Mouse (Mus musculus): Measurements from ENCODE around the gene 1700012B07Rik. TPM values are rescaled to one million over a fixed set of nuclear protein-coding genes. Genes with fewer than 3 reads are reported as not detected.
A peak's percentile ranks its signal among the peaks of the same experiment; 100 is the strongest.

Gene 1700012B07Rik
- total and polyA plus RNA-seq, 2 experiments from 2014 or later, result not detected

GRCm38 (mm10) chr11:109863194-109863746, 35.4 kb upstream of the 1700012B07Rik start:
- no peak overlapping the region for H3K27ac ChIP-seq
- no peak overlapping the region for H3K9ac ChIP-seq (replicated peaks; ENCODE audit: low read length)
- 0 out of 2 replicates have a peak, but pooled peaks have one; percentile 40 for ATAC-seq
- H3K4me3 ChIP-seq (ENCODE audit: low read length), result no peak overlapping the region
- no peaks in the 10 kb centered on the region for H3K27me3 ChIP-seq (ENCODE audit: insufficient read depth, low read length)
- H3K9me3 ChIP-seq (ENCODE audit: low read length), result no peaks in the 10 kb centered on the region
- H3K4me1 ChIP-seq (ENCODE audit: insufficient read depth, low read length), result no peaks in the 10 kb centered on the region
- WGBS, result 71% methylated on average over 9 of the region's 9 CpGs
- H3K36me3 ChIP-seq (ENCODE audit: insufficient read depth, low read length), result no peaks in the 10 kb centered on the region
- TF ChIP-seq CTCF (IDR thresholded peaks at IDR 0.05; ENCODE audit: low read depth), result peak; percentile 85
- DNase-seq (ENCODE audit: low spot score), result peak; percentile 80
- H3K4me2 ChIP-seq (ENCODE audit: low read depth, low read length), result no peak overlapping the region

- H3K4me2 ChIP-seq (ENCODE audit: low read depth, low read length), result no peak overlapping the region
- DNase-seq (ENCODE audit: low spot score) (peak; percentile 95), ATAC-seq (peak; percentile 71)
- H3K27ac ChIP-seq, result peak overlapping the region; percentile 5; the same call in 1 of the 2 replicates
- no peaks in the 10 kb centered on the region for H3K27me3 ChIP-seq (ENCODE audit: insufficient read depth, low read length)
- H3K36me3 ChIP-seq (ENCODE audit: insufficient read depth, low read length), result no peaks in the 10 kb centered on the region
- H3K9me3 ChIP-seq (ENCODE audit: low read length), result no peaks in the 10 kb centered on the region
- H3K9ac ChIP-seq (replicated peaks; ENCODE audit: low read length), result no peak overlapping the region
- WGBS, result 8% methylated on average over 10 of the region's 10 CpGs
- peak; percentile 99 for TF ChIP-seq CTCF (IDR thresholded peaks at IDR 0.05; ENCODE audit: low read depth)
- H3K4me3 ChIP-seq (ENCODE audit: low read length), result no peak overlapping the region
- no peaks in the 10 kb centered on the region for H3K4me1 ChIP-seq (ENCODE audit: insufficient read depth, low read length)
Measured at GRCm38 (mm10) chr11:109860508-109860907, 32.7 kb upstream of the 1700012B07Rik start.

- Histone ChIP-seq H3K9ac (replicated peaks; ENCODE audit: low read length) (no peak overlapping the region), H3K4me3 (ENCODE audit: low read length) (no peak overlapping the region), H3K9me3 (ENCODE audit: low read length) (no peaks in the 10 kb centered on the region), H3K4me1 (ENCODE audit: insufficient read depth, low read length) (no peaks in the 10 kb centered on the region), H3K27ac (peak overlapping the region; percentile 5; the same call in 1 of the 2 replicates), H3K27me3 (ENCODE audit: insufficient read depth, low read length) (no peaks in the 10 kb centered on the region), H3K4me2 (ENCODE audit: low read depth, low read length) (no peak overlapping the region), H3K36me3 (ENCODE audit: insufficient read depth, low read length) (no peaks in the 10 kb centered on the region)
- ATAC-seq (0 out of 2 replicates have a peak, but pooled peaks have one; percentile 18), DNase-seq (ENCODE audit: low spot score) (no peak)
- no peak for TF ChIP-seq CTCF (IDR thresholded peaks at IDR 0.05; ENCODE audit: low read depth)
- WGBS, result 69% methylated on average over 14 of the region's 14 CpGs
Measured at GRCm38 (mm10) chr11:109859939-109860469, 32.2 kb upstream of the 1700012B07Rik start.

GRCm38 (mm10) chr11:109859441-109859840, 31.6 kb upstream of the 1700012B07Rik start:
- Histone ChIP-seq H3K27ac (no peak overlapping the region), H3K4me1 (ENCODE audit: insufficient read depth, low read length) (no peaks in the 10 kb centered on the region), H3K36me3 (ENCODE audit: insufficient read depth, low read length) (no peaks in the 10 kb centered on the region), H3K9me3 (ENCODE audit: low read length) (no peaks in the 10 kb centered on the region), H3K4me3 (ENCODE audit: low read length) (no peak overlapping the region), H3K27me3 (ENCODE audit: insufficient read depth, low read length) (no peaks in the 10 kb centered on the region), H3K4me2 (ENCODE audit: low read depth, low read length) (no peak overlapping the region), H3K9ac (replicated peaks; ENCODE audit: low read length) (no peak overlapping the region)
- no peak for TF ChIP-seq CTCF (IDR thresholded peaks at IDR 0.05; ENCODE audit: low read depth)
- WGBS, result 90% methylated on average over 4 of the region's 4 CpGs
- ATAC-seq (no peak), DNase-seq (ENCODE audit: low spot score) (no peak)

- H3K36me3 ChIP-seq (ENCODE audit: insufficient read depth, low read length), result no peaks in the 10 kb centered on the region
- DNase-seq (ENCODE audit: low spot score) (no peak), ATAC-seq (no peak)
- no peak overlapping the region for H3K4me2 ChIP-seq (ENCODE audit: low read depth, low read length)
- H3K9ac ChIP-seq (replicated peaks; ENCODE audit: low read length), result no peak overlapping the region
- no peak overlapping the region for H3K4me3 ChIP-seq (ENCODE audit: low read length)
- no peak overlapping the region for H3K27ac ChIP-seq
- no peak for TF ChIP-seq CTCF (IDR thresholded peaks at IDR 0.05; ENCODE audit: low read depth)
- no peaks in the 10 kb centered on the region for H3K9me3 ChIP-seq (ENCODE audit: low read length)
- WGBS, result 76% methylated on average over 10 of the region's 10 CpGs
- H3K4me1 ChIP-seq (ENCODE audit: insufficient read depth, low read length), result no peaks in the 10 kb centered on the region
- H3K27me3 ChIP-seq (ENCODE audit: insufficient read depth, low read length), result no peaks in the 10 kb centered on the region
Measured at GRCm38 (mm10) chr11:109857086-109857485, 29.2 kb upstream of the 1700012B07Rik start.

- no peaks in the 10 kb centered on the region for H3K4me1 ChIP-seq (ENCODE audit: insufficient read depth, low read length)
- no peak overlapping the region for H3K9ac ChIP-seq (replicated peaks; ENCODE audit: low read length)
- H3K9me3 ChIP-seq (ENCODE audit: low read length), result no peaks in the 10 kb centered on the region
- no peak overlapping the region for H3K4me3 ChIP-seq (ENCODE audit: low read length)
- ATAC-seq, result no peak
- H3K36me3 ChIP-seq (ENCODE audit: insufficient read depth, low read length), result no peaks in the 10 kb centered on the region
- DNase-seq (ENCODE audit: low spot score), result no peak
- H3K4me2 ChIP-seq (ENCODE audit: low read depth, low read length), result no peak overlapping the region
- H3K27me3 ChIP-seq (ENCODE audit: insufficient read depth, low read length), result no peaks in the 10 kb centered on the region
- 88% methylated on average over 8 of the region's 8 CpGs for WGBS
- H3K27ac ChIP-seq, result no peak overlapping the region
- TF ChIP-seq CTCF (IDR thresholded peaks at IDR 0.05; ENCODE audit: low read depth), result no peak
Measured at GRCm38 (mm10) chr11:109854056-109854455, 26.2 kb upstream of the 1700012B07Rik start.
